Mouse (Mus musculus) left cerebral cortex, postnatal 25 days (tissue): ENCODE measurements around the gene 1700001J03Rik. TPM values are rescaled to one million over a fixed set of nuclear protein-coding genes. Genes with fewer than 3 reads are reported as not detected.
"Not testable (repeated sequence)": the region's sequence is repeated elsewhere in the genome, so short reads cannot be mapped to it uniquely, and the experiment has no call there.

Experiments
- DNase-seq, 2 experiments: peaks; one replicate each; pipeline ENCODE4 v3.0.0; 2022; ENCODE audit warnings: low spot score in 2 of 2, mixed read lengths in 1 of 2
- intact Hi-C: fragments of 180-260 bp; cut with DNase I; formaldehyde crosslinking; loops from one replicate; pipeline ENCODE4 v1.15.1; 2025
- total RNA-seq, 2 experiments: library from RNA; stranded (reverse); gene quantifications; 2 replicates each; pipeline ENCODE4 v1.2.3; 2021

1700001J03Rik gene
- total RNA-seq, 2 experiments from 2014 or later = 0.83 TPM; not detected in 1

DNA sequence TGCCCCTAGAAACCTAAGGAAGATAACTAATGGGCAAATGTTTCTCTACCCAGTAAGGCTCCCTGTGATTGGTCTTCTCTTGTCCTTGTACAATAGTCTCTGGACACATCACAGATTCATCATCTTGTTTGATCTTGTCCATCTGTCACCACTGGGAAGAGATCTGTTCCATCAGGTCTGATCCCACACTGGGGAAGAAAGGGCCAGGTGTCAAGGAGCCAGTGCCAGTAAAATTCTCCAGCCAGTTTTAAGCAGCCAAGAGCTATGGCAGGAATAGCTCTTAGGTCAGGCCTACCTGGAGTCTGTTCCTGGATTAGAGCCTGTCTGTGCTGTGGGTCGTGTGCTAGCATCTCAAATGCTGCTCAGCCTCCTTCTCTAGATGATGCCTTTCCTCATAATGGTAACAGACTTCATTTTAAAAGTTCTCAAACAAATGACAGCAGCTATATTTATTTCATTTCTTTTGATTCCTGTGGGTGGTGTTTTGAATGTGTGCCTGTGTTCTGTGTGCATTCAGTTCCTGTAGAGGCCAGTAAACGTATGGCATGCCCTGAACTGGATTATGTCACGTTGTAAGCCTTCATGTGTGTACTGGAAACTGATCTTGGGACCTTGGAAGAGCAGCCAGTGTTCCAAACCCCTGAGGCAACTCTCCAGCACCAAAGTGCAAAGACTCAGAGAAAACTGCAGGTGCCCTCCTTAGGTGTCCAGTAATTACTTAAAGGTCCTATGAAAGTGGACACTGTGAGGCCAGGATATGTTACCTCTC lies 5.6 kb upstream of the 1700001J03Rik start:
- no peak for DNase-seq
- intact Hi-C loops = no loop called here

- intact Hi-C loops = no loop called here
- DNase-seq = no peak
Observed at GRCm38 (mm10) chr5:146190093-146190492, 5.0 kb upstream of the 1700001J03Rik start.

- intact Hi-C loops = loop anchor here (5.0 kb wide), 2 partner anchors 114 to 284 kb away; no protein-coding TSS in a partner anchor
- no peak for DNase-seq
Observed at GRCm38 (mm10) chr5:146188712-146189111, 3.6 kb upstream of the 1700001J03Rik start.

DNA sequence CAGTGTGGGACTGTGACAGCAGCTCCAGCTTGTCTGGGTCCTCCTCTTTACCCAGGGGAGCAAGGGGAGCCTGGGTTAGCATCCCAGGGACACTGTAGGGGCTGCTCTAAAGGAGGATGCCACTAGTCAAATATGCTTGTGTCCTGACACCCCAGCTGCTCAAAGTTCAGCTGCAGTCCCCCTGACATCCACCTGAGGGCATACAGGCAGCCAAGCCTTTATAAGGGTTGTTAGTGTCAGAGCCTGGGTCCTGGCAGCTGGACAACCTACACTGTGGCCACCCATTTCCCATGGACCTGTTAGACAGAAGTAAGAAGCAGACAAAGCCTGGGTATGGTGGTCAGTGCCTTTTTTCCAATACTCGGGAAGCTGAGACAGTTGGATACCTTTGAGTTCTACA lies 3.0 kb upstream of the 1700001J03Rik start:
- intact Hi-C loops = loop anchor here (5.0 kb wide), 2 partner anchors 114 to 284 kb away; no protein-coding TSS in a partner anchor
- DNase-seq = no peak

DNA sequence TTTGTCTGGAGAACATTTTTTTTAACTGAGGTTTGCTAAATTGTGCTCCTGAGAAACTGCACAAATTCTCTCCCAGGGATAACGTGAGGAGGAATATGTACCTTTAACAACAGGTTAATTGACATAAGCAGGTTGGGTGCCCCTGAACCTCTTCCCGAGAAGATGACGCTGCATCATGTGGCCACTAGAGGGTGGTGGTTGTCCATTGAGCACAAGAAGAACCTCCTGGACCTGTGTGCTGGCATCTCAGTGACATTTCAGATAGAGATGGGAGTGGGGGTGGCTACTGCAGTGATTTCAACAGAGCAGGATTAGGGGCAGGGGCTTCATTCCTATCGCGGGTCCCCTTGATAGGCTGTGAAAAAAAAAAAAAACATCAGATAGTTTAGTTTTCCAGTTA lies 2.3 kb upstream of the 1700001J03Rik start:
- peak; percentile 56 to 73 for DNase-seq
- intact Hi-C loops = loop anchor here (5.0 kb wide), 2 partner anchors 115 to 285 kb away; no protein-coding TSS in a partner anchor

DNA sequence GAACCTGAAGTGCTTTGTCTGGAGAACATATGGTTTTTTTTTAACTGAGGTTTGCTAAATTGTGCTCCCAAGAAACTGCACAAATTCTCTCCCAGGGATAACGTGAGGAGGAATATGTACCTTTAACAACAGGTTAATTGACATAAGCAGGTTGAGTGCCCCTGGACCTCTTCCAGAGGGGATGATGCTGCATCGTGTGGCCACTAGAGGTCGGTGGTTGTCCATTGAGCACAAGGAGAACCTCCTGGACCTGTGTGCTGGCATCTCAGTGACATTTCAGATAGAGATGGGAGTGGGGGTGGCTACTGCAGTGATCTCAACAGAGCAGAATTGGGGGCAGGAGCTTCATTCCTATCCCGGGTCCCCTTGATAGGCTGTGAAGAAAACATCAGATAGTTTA lies 12.4 kb downstream of the 1700001J03Rik start:
- intact Hi-C loops = not testable (repeated sequence)
- DNase-seq = peak in 1 of 2 experiments; percentile 3

DNA sequence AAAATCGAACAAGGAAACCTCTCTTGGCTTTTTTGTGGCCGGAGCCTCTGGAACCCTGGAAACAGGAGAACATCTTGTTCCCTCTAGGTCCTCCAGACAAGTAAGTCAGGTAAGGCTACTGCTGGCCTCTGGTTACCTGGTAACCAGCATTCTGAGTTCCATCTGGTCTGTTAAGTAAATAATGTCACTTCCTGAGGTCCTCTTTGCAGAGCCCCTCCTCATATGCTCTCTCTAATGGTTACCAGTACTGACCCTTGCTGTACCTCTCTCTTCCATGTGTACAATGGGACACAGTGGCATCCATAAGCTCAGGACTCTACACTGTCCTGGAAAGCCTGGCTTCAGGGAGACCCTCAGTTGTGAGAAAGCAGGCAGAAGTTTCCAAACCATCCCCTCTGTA lies 14.5 kb downstream of the 1700001J03Rik start, which contains the start of gene Gm6309:
Gene Gm6309, minus strand, starts transcription at position 101 of the 400 bp plus-strand sequence.
- intact Hi-C loops, DNase-seq: not testable (repeated sequence)

DNA sequence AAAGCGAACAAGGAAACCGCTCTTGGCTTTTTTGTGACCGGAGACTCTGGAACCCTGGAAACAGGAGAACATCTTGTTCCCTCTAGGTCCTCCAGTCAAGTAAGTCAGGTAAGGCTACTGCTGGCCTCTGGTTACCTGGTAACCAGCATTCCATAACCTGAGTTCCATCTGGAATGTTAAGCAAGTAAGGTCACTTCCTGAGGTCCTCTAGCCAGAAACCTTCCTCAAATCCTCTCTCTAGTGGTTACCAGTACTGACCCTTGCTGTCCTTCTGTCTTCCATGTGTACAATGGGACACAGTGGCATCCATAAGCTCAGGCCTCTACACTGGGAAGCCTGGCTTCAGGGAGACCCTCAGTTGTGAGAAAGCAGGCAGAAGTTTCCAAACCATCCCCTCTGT lies 24.7 kb downstream of the 1700001J03Rik start, which contains the start of gene Gm5565:
Gene Gm5565, minus strand, starts transcription at position 101 of the 400 bp plus-strand sequence.
- DNase-seq, intact Hi-C loops: not testable (repeated sequence)

DNA sequence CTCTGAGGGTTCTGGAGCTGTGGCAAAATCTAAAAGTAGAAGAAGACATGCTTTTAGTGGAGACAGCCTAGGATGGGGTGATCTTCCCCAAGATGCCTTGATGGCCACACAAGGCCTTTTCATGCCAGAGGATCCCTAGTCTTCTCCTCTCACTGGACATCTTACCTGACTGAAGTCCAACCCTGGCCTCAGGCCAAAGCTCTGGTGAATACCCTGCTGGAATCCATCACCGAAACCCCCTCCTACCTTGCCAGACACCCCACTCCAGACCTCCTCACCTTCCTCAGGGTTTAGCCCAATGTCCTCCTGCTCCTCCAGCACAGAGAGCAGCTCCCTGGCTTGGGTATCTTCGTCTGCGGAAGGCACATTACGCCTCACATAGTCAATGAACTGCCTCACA lies 26.8 kb downstream of the 1700001J03Rik start:
- DNase-seq, intact Hi-C loops: not testable (repeated sequence)

DNA sequence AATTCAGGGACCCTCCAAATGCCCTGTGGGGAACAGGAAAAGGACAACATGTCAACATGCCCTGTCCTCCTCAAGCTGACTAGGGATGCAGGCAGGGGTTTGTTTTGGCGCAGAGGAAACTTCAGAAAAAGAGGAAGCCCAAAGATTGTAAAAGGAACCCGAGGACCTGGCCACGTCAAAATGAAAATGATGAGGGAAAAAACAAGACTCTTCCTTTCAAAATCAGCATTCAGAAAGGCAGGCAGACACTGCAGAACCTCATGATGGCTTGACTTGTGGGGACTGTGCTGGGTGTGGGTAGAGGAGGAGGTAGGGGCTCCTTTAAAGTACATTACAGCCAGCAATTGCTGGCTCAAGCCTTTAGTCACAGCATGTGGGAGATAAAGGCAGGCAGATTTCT lies 34.6 kb downstream of the 1700001J03Rik start:
- intact Hi-C loops = no loop called here

DNA sequence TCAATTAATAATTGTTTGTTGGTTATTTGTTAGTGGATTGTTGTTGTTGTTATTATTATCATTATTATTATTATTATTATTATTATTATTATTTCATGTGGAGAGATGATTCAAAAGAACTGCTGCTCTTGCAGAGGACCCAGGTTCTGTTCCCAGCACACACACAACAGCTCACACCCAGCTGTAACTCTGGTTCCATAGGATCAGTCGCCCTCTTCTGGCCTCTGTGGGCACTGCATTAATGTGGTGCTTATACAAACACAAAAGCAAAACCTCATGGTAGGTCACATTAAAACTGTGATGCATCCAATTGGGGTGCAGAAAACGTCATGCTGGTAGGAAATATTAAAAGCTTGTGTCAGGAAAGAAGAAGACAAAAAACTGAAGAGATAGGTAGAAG lies 37.2 kb downstream of the 1700001J03Rik start:
- DNase-seq = no peak
- intact Hi-C loops = no loop called here

More for the DNA sequence above, 34.6 kb downstream of the 1700001J03Rik start:
- no peak for DNase-seq

Other genes with a start within 250 kb of the 1700001J03Rik start
- not detected for gene Cyp3a25, start 175.7 kb downstream of the 1700001J03Rik start, total RNA-seq
- not detected for gene Cyp3a59, start 106.0 kb downstream of the 1700001J03Rik start, total RNA-seq
- gene Gm5565, start 24.8 kb downstream of the 1700001J03Rik start, total RNA-seq = not detected
- not detected for gene Gm6309, start 14.6 kb downstream of the 1700001J03Rik start, total RNA-seq
- 10 to 100 TPM; 69.7 to 70.1 TPM for gene Rnf6, start 36.3 kb upstream of the 1700001J03Rik start, total RNA-seq
- 10 to 100 TPM; 39.5 to 51.3 TPM for gene Cdk8, start 45.9 kb upstream of the 1700001J03Rik start, total RNA-seq
- gene Wasf3, start 199.7 kb upstream of the 1700001J03Rik start, total RNA-seq = 10 to 100 TPM; 90.2 to 95.3 TPM